Mouse (Mus musculus) liver, postnatal 0 days (tissue): ENCODE measurements at regions not wholly inside any gene's neighbourhood (a gene's known extent, or its start where the extent isn't known, plus 50 kb on each side); places are given as distances from the start of the nearest gene placed in this dataset.

ENCODE experiments used
- CTCF ChIP-seq: sonication (generic); IDR thresholded peaks from 2 replicates; pipeline ENCODE4 v1.5.1; 2016; ENCODE audit warnings: antibody characterized with exemption, low read depth
- EP300 ChIP-seq: IDR thresholded peaks from 2 replicates; pipeline ENCODE4 v1.6.1; 2016; ENCODE audit warnings: antibody characterized with exemption, low read depth, mild to moderate bottlenecking

GRCm38 (mm10) chr17:48786501-48786900, 145.7 kb upstream of the Lrfn2 start:
- no peak for TF ChIP-seq CTCF
- TF ChIP-seq EP300, result no peak
